Mouse (Mus musculus): Measurements from ENCODE around the gene Rftn1.

- TF ChIP-seq CTCF (IDR thresholded peaks at IDR 0.05; ENCODE audit: extremely low read depth, insufficient read depth, low read length) (no peak), POLR2A (IDR thresholded peaks at IDR 0.05; ENCODE audit: extremely low read depth, insufficient read depth, low read length) (no peak)
Observed at GRCm38 (mm10) chr17:49982611-49983390, 207.7 kb downstream of the Rftn1 start.
